Mouse (Mus musculus) heart, adult 2 months (tissue): ENCODE measurements around the gene Vmn1r88. TPM values are rescaled to one million over a fixed set of nuclear protein-coding genes. Genes with fewer than 3 reads are reported as not detected.
"Not testable (repeated sequence)": the region's sequence is repeated elsewhere in the genome, so short reads cannot be mapped to it uniquely, and the experiment has no call there.

Experiments used
- DNase-seq, 2 experiments: peaks; one replicate each; pipeline ENCODE4 v3.0.0; 2021
- H3K27ac ChIP-seq: fragments of 200-600 bp; 2 replicates; pipeline ENCODE4 v1.8.1; 2022
- H3K27me3 ChIP-seq: fragments of 200-500 bp; 2 replicates; pipeline ENCODE4 v1.6.1; 2012; ENCODE audit warnings: mild to moderate bottlenecking, low read length, inconsistent platforms, mixed read lengths; ENCODE audit not compliant: control insufficient read depth, insufficient read depth
- H3K36me3 ChIP-seq: fragments of 200-500 bp; 2 replicates; pipeline ENCODE4 v1.6.1; 2012; ENCODE audit warnings: low read length, inconsistent platforms; ENCODE audit not compliant: control insufficient read depth, insufficient read depth
- H3K4me1 ChIP-seq: fragments of 200-500 bp; 2 replicates; pipeline ENCODE4 v1.6.1; 2011; ENCODE audit warnings: low read length; ENCODE audit not compliant: control insufficient read depth, insufficient read depth
- H3K4me3 ChIP-seq: fragments of 200-600 bp; 2 replicates; pipeline ENCODE4 v1.8.1; 2022
- H3K79me2 ChIP-seq: fragments of 200-500 bp; replicated peaks from 2 replicates; pipeline ENCODE4 v1.6.1; 2012; ENCODE audit warnings: mild to moderate bottlenecking, inconsistent platforms, low read length, moderate library complexity, mixed read lengths; ENCODE audit not compliant: control insufficient read depth, insufficient read depth
- H3K9ac ChIP-seq: fragments of 200-500 bp; 2 replicates; pipeline ENCODE4 v1.6.1; 2012; ENCODE audit warnings: low read depth, mild to moderate bottlenecking, control low read depth, inconsistent platforms, low read length, mixed read lengths
- CTCF ChIP-seq: fragments of 200-600 bp; IDR thresholded peaks from 2 replicates; pipeline ENCODE4 v1.8.1; 2022; ENCODE audit warnings: antibody characterized with exemption, mild to moderate bottlenecking, moderate library complexity
- EP300 ChIP-seq: fragments of 200-500 bp; IDR thresholded peaks from 2 replicates; pipeline ENCODE4 v1.6.1; 2011; ENCODE audit warnings: low read depth, low read length, control low read depth; ENCODE audit not compliant: insufficient read depth
- POLR2A ChIP-seq: fragments of 200-500 bp; IDR thresholded peaks from 2 replicates; pipeline ENCODE4 v1.6.1; 2011; ENCODE audit warnings: mild to moderate bottlenecking, low read depth, low read length, control low read depth; ENCODE audit not compliant: insufficient read depth
- WGBS: fragments of 180-500 bp; shearing (Covaris S2); methylation state at CpG from one replicate; pipeline ENCODE4 v1.1.7; 2018; 5-methylcytosine and 5-hydroxymethylcytosine counted together
- intact Hi-C: fragments of 180-260 bp; cut with DNase I; formaldehyde crosslinking; loops from one replicate; pipeline ENCODE4 v1.15.1; 2025
- long read RNA-seq: library from polyadenylated mRNA; stranded (forward); transcript quantifications from one replicate; pipeline ENCODE4 v2.0.0, GENCODE M21; 2021
- polyA plus RNA-seq: library from polyadenylated mRNA; depleted of rRNA; stranded (reverse); fragments of >200 nt; gene quantifications from 2 replicates; pipeline ENCODE4 v1.2.3, GENCODE M21; 2012; rRNA removed
- total RNA-seq, 2 experiments: library from RNA; stranded (reverse); gene quantifications; 2 replicates each; pipeline ENCODE4 v1.2.3; 2021

The Vmn1r88 gene
- total RNA-seq: under 1 TPM; 0.03 to 0.05 TPM
- polyA plus RNA-seq: not detected in 2 replicates
- long read RNA-seq: 0 reads

DNA sequence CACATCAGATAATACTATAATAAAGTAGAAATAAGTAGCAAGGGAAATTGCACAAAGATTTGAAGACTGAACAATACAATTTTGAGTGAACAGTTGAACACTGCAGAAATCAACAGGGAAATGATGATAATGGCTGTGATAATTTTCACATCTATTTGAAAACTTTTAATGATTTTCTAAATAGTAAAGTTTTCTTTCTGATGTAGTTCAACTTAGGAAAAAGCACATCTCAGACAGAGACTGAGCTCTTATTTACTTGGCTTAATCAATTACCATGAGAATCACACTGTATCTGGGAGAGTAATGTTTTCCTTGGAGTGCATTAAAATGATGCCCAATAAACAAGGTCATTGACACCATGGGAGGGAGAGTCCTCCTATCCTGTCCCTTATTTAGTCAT, at the start of gene Vmn1r88:
Vmn1r88 (plus strand) TSS at position 301 of the 400 bp plus-strand sequence.
- no peaks in the 10 kb centered on the region for H3K36me3 ChIP-seq
- no peak within 1 kb of the TSS for H3K27ac ChIP-seq
- intact Hi-C loops: no loop called here
- no peaks in the 10 kb centered on the region for H3K27me3 ChIP-seq
- H3K4me3 ChIP-seq: no peak within 1 kb of the TSS
- no peaks in the 10 kb centered on the region for H3K4me1 ChIP-seq
- no peak within 1 kb of the TSS for H3K9ac ChIP-seq
- no peak for TF ChIP-seq POLR2A
- no peak for TF ChIP-seq CTCF
- no peak for TF ChIP-seq EP300
- DNase-seq: no peak
- H3K79me2 ChIP-seq: no peaks in the 10 kb centered on the region

DNA sequence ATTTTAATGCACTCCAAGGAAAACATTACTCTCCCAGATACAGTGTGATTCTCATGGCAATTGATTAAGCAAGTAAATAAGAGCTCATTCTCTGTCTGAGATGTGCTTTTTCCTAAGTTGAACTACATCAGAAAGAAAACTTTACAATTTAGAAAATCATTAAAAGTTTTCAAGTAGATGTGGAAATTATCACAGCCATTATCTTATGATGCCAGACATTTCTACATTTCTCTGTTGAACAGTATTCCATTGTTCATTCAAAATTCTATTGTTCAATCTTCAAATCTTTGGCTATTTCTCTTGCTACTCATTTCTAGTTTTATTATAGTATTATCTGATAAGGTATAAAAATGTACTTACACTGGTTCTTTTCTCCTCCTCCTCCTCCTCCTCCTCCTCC, 39.6 kb upstream of the Vmn1r88 start, which contains the start of gene Vmn1r86:
Vmn1r86 (minus strand) TSS at position 101 of the 400 bp plus-strand sequence.
- Histone ChIP-seq H3K36me3 (no peaks in the 10 kb centered on the region), H3K27me3 (no peaks in the 10 kb centered on the region), H3K4me3 (no peak within 1 kb of the TSS), H3K79me2 (no peaks in the 10 kb centered on the region), H3K4me1 (no peaks in the 10 kb centered on the region), H3K27ac (no peak within 1 kb of the TSS), H3K9ac (no peak within 1 kb of the TSS)
- DNase-seq: no peak
- no peak for TF ChIP-seq CTCF
- TF ChIP-seq EP300: no peak
- TF ChIP-seq POLR2A: no peak
- intact Hi-C loops: no loop called here

DNA sequence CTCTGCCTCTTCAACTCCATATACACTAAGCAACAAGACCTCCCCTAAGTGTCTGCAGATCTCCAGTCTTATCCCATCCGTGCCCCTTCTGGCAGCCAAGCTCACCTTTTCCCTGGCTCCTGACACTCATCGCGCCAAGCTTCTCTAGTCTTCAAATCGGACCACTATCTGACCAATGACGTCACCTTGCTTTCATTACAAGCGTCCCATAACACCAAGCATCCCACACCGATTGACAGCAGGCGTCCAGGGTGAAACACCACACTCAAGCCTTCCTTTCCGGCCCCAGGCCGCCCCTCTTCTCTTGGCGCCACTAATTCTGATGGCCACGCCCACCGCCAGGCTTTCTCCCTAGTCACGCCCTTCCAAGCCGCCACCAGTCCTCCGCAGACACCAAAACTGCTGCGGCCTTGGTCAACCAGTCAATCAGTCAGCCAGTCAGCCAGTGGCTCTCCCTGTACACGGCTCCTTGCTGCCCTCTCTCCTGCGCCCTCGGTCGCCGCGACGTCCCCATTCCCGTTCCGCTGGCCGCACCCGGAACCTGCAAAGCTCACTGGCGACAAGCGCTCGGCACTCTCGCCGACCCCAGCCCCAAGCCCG, 35.7 kb upstream of the Vmn1r88 start:
- H3K9ac ChIP-seq, H3K4me3 ChIP-seq, H3K27me3 ChIP-seq, H3K27ac ChIP-seq, H3K36me3 ChIP-seq, intact Hi-C loops, H3K79me2 ChIP-seq, H3K4me1 ChIP-seq: not testable (repeated sequence)
- under 1% methylated on average over 16 of the region's 34 CpGs for WGBS
- DNase-seq: peak; percentile 18 to 29

DNA sequence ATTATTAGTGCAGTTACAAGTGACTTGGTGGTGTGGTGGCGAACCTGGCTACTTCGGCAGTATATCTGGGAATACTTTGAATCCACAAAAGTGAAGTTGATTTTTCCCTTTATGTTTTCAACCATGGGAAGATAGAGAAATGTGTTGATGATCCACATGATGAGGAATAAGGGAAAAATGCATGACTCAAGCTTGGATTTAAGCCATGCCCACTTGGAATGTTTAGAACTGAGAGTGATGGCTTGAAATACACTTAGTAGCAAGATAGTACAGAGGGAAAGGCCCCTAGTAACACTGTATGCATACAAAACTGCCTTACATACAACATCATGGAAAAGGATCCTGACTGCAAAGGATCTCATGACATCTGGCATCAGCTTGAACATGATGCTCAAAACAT, 27.5 kb upstream of the Vmn1r88 start:
- Histone ChIP-seq H3K4me1 (no peaks in the 10 kb centered on the region), H3K79me2 (no peaks in the 10 kb centered on the region), H3K9ac (no peak overlapping the region), H3K36me3 (no peaks in the 10 kb centered on the region), H3K27ac (no peak overlapping the region), H3K27me3 (no peaks in the 10 kb centered on the region), H3K4me3 (no peak overlapping the region)
- TF ChIP-seq POLR2A: no peak
- no peak for TF ChIP-seq CTCF
- TF ChIP-seq EP300: no peak
- WGBS: 71% methylated on average over 2 of the region's 2 CpGs
- intact Hi-C loops: no loop called here
- DNase-seq: no peak

DNA sequence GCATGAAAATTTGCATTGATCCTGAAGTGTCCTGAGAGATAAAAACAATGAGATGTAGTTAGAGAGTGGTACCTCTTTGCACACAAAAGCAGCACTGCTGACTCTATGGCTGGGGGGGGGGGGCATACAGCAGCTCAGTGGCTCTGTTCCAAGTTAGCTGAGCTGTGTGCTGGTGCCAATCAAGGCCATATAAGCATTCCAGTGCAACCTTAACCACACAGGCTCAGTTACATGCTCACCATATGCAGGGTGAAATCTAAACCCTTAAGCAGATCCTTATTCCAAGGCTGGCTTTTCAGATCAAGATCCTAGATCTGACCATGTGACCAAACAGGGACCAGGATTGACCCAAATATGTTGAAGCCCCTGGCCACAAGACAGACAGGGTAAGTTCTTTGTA, 22.0 kb upstream of the Vmn1r88 start:
- intact Hi-C loops: no loop called here
- no peak for DNase-seq
- H3K9ac ChIP-seq: no peak overlapping the region
- H3K79me2 ChIP-seq: no peaks in the 10 kb centered on the region
- no peaks in the 10 kb centered on the region for H3K36me3 ChIP-seq
- no peaks in the 10 kb centered on the region for H3K4me1 ChIP-seq
- TF ChIP-seq POLR2A (no peak), CTCF (no peak), EP300 (no peak)
- no peaks in the 10 kb centered on the region for H3K27me3 ChIP-seq
- H3K4me3 ChIP-seq: no peak overlapping the region
- H3K27ac ChIP-seq: no peak overlapping the region

DNA sequence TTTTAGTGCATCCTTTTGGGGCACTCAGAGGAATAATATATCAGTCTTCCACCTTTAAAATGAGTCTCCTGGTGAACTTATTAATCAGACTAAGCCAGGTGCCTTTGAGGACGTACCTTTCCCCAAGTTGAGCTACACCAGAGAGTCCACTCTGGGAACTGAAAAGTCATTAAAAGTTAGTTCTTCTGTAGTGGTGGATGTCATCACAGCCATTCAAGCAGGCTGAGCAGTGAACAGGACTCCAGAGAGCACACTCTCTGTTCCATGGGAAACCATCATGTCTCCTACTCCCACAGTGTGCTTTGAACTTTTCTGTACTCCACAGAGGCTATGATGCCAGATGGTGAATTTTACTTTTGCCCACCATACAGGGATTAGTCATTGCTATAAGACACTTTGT, 19.3 kb upstream of the Vmn1r88 start, which contains the start of gene Vmn1r87:
Vmn1r87 (minus strand) TSS at position 101 of the 400 bp plus-strand sequence.
- Histone ChIP-seq H3K36me3 (no peaks in the 10 kb centered on the region), H3K27ac (no peak within 1 kb of the TSS), H3K27me3 (no peaks in the 10 kb centered on the region), H3K4me3 (no peak within 1 kb of the TSS), H3K4me1 (no peaks in the 10 kb centered on the region), H3K9ac (no peak within 1 kb of the TSS), H3K79me2 (no peaks in the 10 kb centered on the region)
- TF ChIP-seq CTCF: no peak
- TF ChIP-seq POLR2A: no peak
- TF ChIP-seq EP300: no peak
- intact Hi-C loops: no loop called here
- 68% methylated on average over 1 of the region's 1 CpGs for WGBS
- DNase-seq: no peak
